Mouse (Mus musculus) limb, embryonic 12.5 days (tissue): ENCODE data around the gene Tnik. TPM values are rescaled to one million over a fixed set of nuclear protein-coding genes. Genes with fewer than 3 reads are reported as not detected.

ENCODE experiments used
- ATAC-seq: fragments of 200-750 bp; cut with Nextera tagmentation; 2 replicates; pipeline ENCODE4 v1.8.0; 2017; ENCODE audit warnings: low read depth, moderate TSS enrichment; ENCODE audit not compliant: insufficient number of reproducible peaks, insufficient read depth, low FRiP score, low TSS enrichment
- H3K27ac ChIP-seq: fragments of 300-500 bp; sonication (generic); 2 replicates; pipeline ENCODE4 v1.5.1; 2016; ENCODE audit warnings: mild to moderate bottlenecking, moderate library complexity
- H3K27me3 ChIP-seq: fragments of 300-500 bp; sonication (generic); 2 replicates; pipeline ENCODE4 v1.6.1; 2016; ENCODE audit warnings: mild to moderate bottlenecking, moderate library complexity
- H3K36me3 ChIP-seq: fragments of 300-500 bp; sonication (generic); 2 replicates; pipeline ENCODE4 v1.6.1; 2016; ENCODE audit warnings: mild to moderate bottlenecking, moderate library complexity
- H3K4me1 ChIP-seq: fragments of 300-500 bp; sonication (generic); replicated peaks from 2 replicates; pipeline ENCODE4 v1.6.1; 2016
- H3K4me2 ChIP-seq: fragments of 300-500 bp; sonication (generic); 2 replicates; pipeline ENCODE4 v1.6.1; 2016; ENCODE audit warnings: mild to moderate bottlenecking, moderate library complexity
- H3K4me3 ChIP-seq: fragments of 300-500 bp; sonication (generic); replicated peaks from 2 replicates; pipeline ENCODE4 v1.5.1; 2016; ENCODE audit warnings: mild to moderate bottlenecking
- H3K9ac ChIP-seq: fragments of 300-500 bp; sonication (generic); replicated peaks from 2 replicates; pipeline ENCODE4 v1.6.1; 2016; ENCODE audit warnings: mild to moderate bottlenecking, moderate library complexity
- H3K9me3 ChIP-seq: fragments of 300-500 bp; sonication (generic); 2 replicates; pipeline ENCODE4 v1.6.1; 2016; ENCODE audit warnings: mild to moderate bottlenecking, moderate library complexity
- WGBS: fragments of 180-500 bp; shearing (Covaris S2); methylation state at CpG from one replicate; pipeline ENCODE4 v1.1.7; 2016; 5-methylcytosine and 5-hydroxymethylcytosine counted together
- polyA plus RNA-seq: library from polyadenylated mRNA; unstranded; fragments of >200 nt; fragmentation: Nextera tagmentation; extraction: Ambion mirVana; gene quantifications from 2 replicates; pipeline ENCODE4 v1.2.1, GENCODE M21; 2016

Tnik gene
- polyA plus RNA-seq, 1 experiment from 2014 or later, result 9.7 TPM

DNA sequence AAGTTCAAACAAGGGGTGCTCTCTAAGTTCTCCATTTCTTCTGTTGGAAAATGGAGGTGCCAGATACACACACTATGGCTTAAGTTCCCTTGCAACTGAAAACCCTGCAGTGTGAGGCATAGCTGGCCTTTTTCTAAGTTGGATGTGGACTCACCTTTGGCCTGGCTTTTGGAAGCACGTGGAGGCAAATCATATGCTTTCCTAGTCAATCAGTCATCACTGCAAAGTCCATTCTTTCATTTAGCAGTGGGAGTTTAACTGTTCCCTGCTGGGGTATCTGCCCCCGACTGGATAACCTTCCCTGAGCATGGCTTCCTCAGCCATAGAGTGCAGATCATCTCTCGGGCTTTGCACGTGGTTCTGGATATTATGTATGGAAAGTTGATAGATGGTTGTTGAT, 436.6 kb downstream of the Tnik start:
- H3K4me2 ChIP-seq, result no peak overlapping the region
- H3K4me1 ChIP-seq, result no peaks in the 10 kb centered on the region; the same call in 1 of the 2 replicates
- no peaks in the 10 kb centered on the region for H3K27me3 ChIP-seq
- H3K36me3 ChIP-seq, result no peaks in the 10 kb centered on the region
- no peak for ATAC-seq
- H3K9me3 ChIP-seq, result no peaks in the 10 kb centered on the region
- H3K4me3 ChIP-seq, result no peak overlapping the region
- no peak overlapping the region for H3K9ac ChIP-seq
- no peak overlapping the region for H3K27ac ChIP-seq
- WGBS, result 74% methylated on average over 4 of the region's 4 CpGs

DNA sequence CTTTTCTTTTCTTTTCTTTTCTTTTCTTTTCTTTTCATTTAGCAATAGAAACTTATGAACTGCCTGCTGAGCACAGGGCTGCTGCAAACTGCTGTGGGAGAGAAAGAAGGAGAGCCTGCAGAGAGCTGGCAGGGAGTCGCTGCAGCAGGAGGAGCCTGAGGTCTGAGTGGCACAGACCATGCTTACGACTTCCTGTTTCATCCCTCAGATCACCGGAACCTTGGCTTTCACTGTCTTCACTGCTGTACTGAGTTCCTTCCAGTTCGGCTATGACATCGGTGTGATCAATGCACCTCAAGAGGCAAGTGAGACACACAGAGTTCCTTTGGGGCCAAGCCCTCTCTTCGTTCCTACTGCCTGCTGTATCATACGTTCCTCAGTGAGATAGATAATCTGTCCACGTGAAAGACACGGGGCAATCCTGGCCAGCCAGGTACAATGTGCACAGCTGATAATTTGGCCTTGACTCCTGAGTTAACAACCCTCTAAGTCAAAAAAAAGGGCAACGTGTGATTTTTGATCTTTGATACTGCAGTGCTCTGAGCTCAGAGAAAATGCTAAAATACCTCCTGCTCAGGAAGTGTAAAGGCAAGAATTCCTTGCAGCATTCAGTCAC, 442.6 kb downstream of the Tnik start:
- no peak overlapping the region for H3K4me2 ChIP-seq
- H3K9me3 ChIP-seq, result no peaks in the 10 kb centered on the region
- no peak overlapping the region for H3K27ac ChIP-seq
- ATAC-seq, result no peak
- no peak overlapping the region for H3K4me3 ChIP-seq
- H3K9ac ChIP-seq, result no peak overlapping the region
- WGBS, result 66% methylated on average over 10 of the region's 10 CpGs
- H3K27me3 ChIP-seq, result no peaks in the 10 kb centered on the region
- H3K4me1 ChIP-seq, result no peaks in the 10 kb centered on the region; the same call in 1 of the 2 replicates
- no peaks in the 10 kb centered on the region for H3K36me3 ChIP-seq

DNA sequence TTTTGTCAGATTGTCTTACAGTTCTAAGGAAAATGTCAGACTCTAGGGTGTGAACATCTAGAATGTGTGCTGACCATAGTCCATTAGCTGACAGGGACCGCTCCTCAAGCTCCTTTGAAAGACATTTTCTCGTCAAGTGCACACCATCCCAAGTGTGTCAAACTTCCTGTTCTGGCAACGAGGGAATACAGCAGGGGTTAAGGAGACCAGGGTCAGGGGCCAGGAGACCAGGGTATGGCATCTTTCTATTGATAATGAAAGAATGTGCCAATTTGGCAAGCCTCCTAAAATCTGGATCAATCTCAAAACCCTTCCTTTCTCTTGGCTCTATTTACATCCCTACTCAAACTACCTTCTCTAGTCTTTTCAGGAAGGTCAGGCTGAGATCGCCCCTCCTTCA, 443.7 kb downstream of the Tnik start:
- no peaks in the 10 kb centered on the region for H3K9me3 ChIP-seq
- ATAC-seq, result no peak
- WGBS, result 77% methylated on average over 4 of the region's 4 CpGs
- H3K4me3 ChIP-seq, result no peak overlapping the region
- H3K4me1 ChIP-seq, result no peaks in the 10 kb centered on the region; the same call in 1 of the 2 replicates
- no peak overlapping the region for H3K4me2 ChIP-seq
- H3K36me3 ChIP-seq, result no peaks in the 10 kb centered on the region
- no peak overlapping the region for H3K27ac ChIP-seq
- no peaks in the 10 kb centered on the region for H3K27me3 ChIP-seq
- H3K9ac ChIP-seq, result no peak overlapping the region

- Histone ChIP-seq H3K9me3 (no peaks in the 10 kb centered on the region), H3K4me1 (no peaks in the 10 kb centered on the region), H3K36me3 (no peaks in the 10 kb centered on the region), H3K27me3 (no peaks in the 10 kb centered on the region), H3K27ac (no peak overlapping the region), H3K4me3 (no peak overlapping the region), H3K4me2 (no peak overlapping the region), H3K9ac (no peak overlapping the region)
- no peak for ATAC-seq
- WGBS, result 74% methylated on average over 1 of the region's 1 CpGs
Measured at GRCm38 (mm10) chr3:28709740-28710139, 446.7 kb downstream of the Tnik start.

- H3K9ac ChIP-seq, result no peak overlapping the region
- no peaks in the 10 kb centered on the region for H3K36me3 ChIP-seq
- no peaks in the 10 kb centered on the region for H3K4me1 ChIP-seq
- no peak overlapping the region for H3K4me2 ChIP-seq
- ATAC-seq, result no peak
- 79% methylated on average over 7 of the region's 7 CpGs for WGBS
- no peaks in the 10 kb centered on the region for H3K9me3 ChIP-seq
- no peak overlapping the region for H3K4me3 ChIP-seq
- H3K27me3 ChIP-seq, result no peaks in the 10 kb centered on the region
- no peak overlapping the region for H3K27ac ChIP-seq
Measured at GRCm38 (mm10) chr3:28713913-28714698, 451.1 kb downstream of the Tnik start.

DNA sequence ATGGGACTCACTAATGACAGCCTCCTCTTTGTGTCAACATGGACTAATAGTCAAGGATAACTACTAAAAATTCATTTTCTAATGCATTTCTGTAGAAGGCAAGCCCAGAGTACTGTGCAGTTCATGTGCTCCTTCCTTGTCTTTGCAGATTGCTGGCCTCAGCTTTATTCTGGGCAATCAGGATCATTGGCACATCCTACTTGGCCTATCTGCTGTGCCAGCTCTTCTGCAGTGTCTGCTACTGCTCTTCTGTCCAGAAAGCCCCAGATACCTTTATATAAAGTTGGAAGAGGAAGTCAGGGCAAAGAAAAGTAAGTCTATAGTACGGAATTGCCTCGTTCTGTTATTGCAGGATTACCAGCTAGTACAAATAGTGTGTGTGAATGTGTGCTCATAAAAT, 455.5 kb downstream of the Tnik start:
- Histone ChIP-seq H3K4me1 (no peaks in the 10 kb centered on the region), H3K9ac (no peak overlapping the region), H3K9me3 (no peaks in the 10 kb centered on the region), H3K27ac (no peak overlapping the region), H3K27me3 (no peaks in the 10 kb centered on the region), H3K4me3 (no peak overlapping the region), H3K4me2 (no peak overlapping the region), H3K36me3 (no peaks in the 10 kb centered on the region)
- WGBS, result 60% methylated on average over 2 of the region's 2 CpGs
- no peak for ATAC-seq

- Histone ChIP-seq H3K4me2 (no peak overlapping the region), H3K27me3 (no peaks in the 10 kb centered on the region), H3K4me3 (no peak overlapping the region), H3K9ac (no peak overlapping the region), H3K36me3 (no peaks in the 10 kb centered on the region), H3K27ac (no peak overlapping the region), H3K4me1 (no peaks in the 10 kb centered on the region), H3K9me3 (no peaks in the 10 kb centered on the region)
- 87% methylated on average over 5 of the region's 5 CpGs for WGBS
- ATAC-seq, result no peak
Measured at GRCm38 (mm10) chr3:28721218-28721617, 458.2 kb downstream of the Tnik start.

DNA sequence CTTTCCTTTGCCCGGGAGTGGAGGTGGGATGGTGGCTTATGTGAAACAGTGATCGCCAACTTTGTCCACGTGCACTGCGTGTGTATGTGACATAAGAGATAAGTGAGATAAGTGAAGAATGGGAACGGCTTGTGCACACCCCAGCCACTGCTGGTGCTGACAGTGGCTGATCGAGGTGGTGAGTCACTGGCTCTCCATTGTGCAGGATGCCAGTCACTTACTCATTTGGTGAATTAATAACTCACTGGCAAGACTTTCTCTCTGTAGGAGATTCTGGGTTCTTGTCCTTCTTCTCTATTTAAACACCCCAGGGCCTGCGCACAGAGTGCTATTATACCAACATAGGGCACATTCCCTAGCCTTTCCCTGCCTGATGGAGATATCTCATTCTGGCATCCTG, 458.8 kb downstream of the Tnik start:
- no peaks in the 10 kb centered on the region for H3K9me3 ChIP-seq
- no peak overlapping the region for H3K4me3 ChIP-seq
- no peaks in the 10 kb centered on the region for H3K27me3 ChIP-seq
- H3K36me3 ChIP-seq, result no peaks in the 10 kb centered on the region
- 90% methylated on average over 7 of the region's 7 CpGs for WGBS
- H3K27ac ChIP-seq, result no peak overlapping the region
- H3K4me1 ChIP-seq, result no peaks in the 10 kb centered on the region
- H3K4me2 ChIP-seq, result no peak overlapping the region
- H3K9ac ChIP-seq, result no peak overlapping the region
- no peak for ATAC-seq

GRCm38 (mm10) chr3:28722531-28722930, 459.5 kb downstream of the Tnik start:
- H3K4me3 ChIP-seq, result no peak overlapping the region
- ATAC-seq, result no peak
- no peaks in the 10 kb centered on the region for H3K36me3 ChIP-seq
- H3K4me2 ChIP-seq, result no peak overlapping the region
- H3K9me3 ChIP-seq, result no peaks in the 10 kb centered on the region
- no peak overlapping the region for H3K9ac ChIP-seq
- H3K27me3 ChIP-seq, result no peaks in the 10 kb centered on the region
- H3K27ac ChIP-seq, result no peak overlapping the region
- no peaks in the 10 kb centered on the region for H3K4me1 ChIP-seq

DNA sequence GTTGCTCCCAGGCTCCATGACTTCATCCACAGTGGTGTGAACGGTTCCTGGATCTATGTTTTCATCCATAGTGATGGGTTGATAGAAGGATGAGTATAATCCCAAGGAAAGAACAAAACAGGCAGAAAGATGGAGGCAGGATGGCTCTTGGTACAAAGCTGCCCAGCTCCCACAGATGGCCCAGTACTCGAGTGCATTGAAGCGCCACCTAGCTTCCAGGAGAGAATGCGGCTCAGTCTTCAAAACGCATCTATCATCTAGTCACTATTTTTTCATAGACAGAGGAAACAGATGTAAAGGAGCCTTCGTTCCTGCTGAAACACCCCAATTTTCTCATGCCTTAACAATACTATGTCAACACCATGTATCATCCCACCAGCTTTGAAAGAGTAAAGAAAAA, 460.5 kb downstream of the Tnik start:
- H3K9ac ChIP-seq, result no peak overlapping the region
- H3K9me3 ChIP-seq, result no peaks in the 10 kb centered on the region
- H3K4me2 ChIP-seq, result no peak overlapping the region
- WGBS, result 56% methylated on average over 6 of the region's 6 CpGs
- H3K27me3 ChIP-seq, result no peaks in the 10 kb centered on the region
- no peak overlapping the region for H3K4me3 ChIP-seq
- H3K36me3 ChIP-seq, result no peaks in the 10 kb centered on the region
- H3K27ac ChIP-seq, result no peak overlapping the region
- ATAC-seq, result no peak
- no peaks in the 10 kb centered on the region for H3K4me1 ChIP-seq

GRCm38 (mm10) chr3:28725203-28725602, 462.2 kb downstream of the Tnik start:
- ATAC-seq, result no peak
- WGBS, result 93% methylated on average over 13 of the region's 13 CpGs

More at GRCm38 (mm10) chr3:28725203-28725602, 462.2 kb downstream of the Tnik start:
- Histone ChIP-seq H3K9ac (no peak overlapping the region), H3K4me1 (no peaks in the 10 kb centered on the region), H3K27ac (no peak overlapping the region), H3K9me3 (no peaks in the 10 kb centered on the region), H3K4me2 (no peak overlapping the region), H3K4me3 (no peak overlapping the region), H3K36me3 (no peaks in the 10 kb centered on the region), H3K27me3 (no peaks in the 10 kb centered on the region)
